Mouse (Mus musculus) heart, postnatal 10 days (tissue): ENCODE results near the gene Gm17657. TPM values are rescaled to one million over a fixed set of nuclear protein-coding genes. Genes with fewer than 3 reads are reported as not detected.

Experiments
- DNase-seq, 2 experiments: peaks; one replicate each; pipeline ENCODE4 v3.0.0; 2021
- intact Hi-C: fragments of 180-260 bp; cut with DNase I; formaldehyde crosslinking; loops from one replicate; pipeline ENCODE4 v1.15.1; 2025
- total RNA-seq, 2 experiments: library from RNA; stranded (reverse); gene quantifications; 2 replicates each; pipeline ENCODE4 v1.2.3; 2021

The Gm17657 gene
- total RNA-seq, result not detected

DNA sequence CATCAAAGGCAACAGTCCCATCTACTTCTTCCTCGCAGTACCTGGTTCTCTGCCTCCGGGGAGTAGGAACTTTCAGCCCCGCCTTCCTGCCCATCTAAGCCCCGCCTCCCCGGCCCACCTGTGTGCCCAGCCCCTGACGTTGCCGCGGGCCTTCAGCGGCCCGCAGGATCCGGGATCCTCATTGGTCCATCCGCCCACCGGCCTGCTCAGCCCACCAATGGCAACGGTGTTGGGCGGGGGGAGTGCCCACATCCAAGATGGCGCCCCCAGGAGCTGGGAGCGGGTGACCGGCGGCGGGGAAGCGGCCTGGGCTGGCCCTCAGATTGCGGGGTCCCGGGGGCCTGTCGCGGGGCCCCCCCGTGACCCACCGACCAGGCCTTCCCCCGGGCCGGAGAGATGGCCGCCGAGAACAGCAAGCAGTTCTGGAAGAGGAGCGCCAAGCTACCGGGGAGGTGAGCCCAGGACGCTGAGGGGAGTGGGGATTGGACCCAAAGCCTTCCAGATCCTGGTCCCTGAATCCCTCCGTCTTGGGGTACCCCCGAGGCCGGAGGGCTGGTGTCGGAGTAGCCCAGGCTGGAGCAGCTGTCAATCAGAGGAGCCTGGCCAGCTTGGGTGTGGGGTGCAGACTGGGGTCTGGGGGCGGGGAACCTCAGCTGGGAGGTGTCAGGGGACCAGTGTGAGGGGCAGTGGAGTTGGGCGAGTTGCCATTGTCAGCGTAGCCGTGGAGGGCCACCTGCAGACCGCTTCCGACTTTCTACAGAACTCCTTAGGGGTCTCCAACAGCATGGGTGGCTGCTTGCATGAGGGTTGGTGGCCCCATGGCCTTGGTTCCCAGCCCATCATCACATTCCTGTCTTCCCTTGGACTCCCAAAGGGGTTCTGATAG, at the start of gene Gm17657, which contains the start of gene Tbc1d22b:
Gm17657 (minus strand) TSS at position 96 of the 886 bp plus-strand sequence.
Tbc1d22b (plus strand) TSS at position 243 of the 886 bp plus-strand sequence.
- intact Hi-C loops, result no loop called here
- peak; percentile 94 for DNase-seq

DNA sequence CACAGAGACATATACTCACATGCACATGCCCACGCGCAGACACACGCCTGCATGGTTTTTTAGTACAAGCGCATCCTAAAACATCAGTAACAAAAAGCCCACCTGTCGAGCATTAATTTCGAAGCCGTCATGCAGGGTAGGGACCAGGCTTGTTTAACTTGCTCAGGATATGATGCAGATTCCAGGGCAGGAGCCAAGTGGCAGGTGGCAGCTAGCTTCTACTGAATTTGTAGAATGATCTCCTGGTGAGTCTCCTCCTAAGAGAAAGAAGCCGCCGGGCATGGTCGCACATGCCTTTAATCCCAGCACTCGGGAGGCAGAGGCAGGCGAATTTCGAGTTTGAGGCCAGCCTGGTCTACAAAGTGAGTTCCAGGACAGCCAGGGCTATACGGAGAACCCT, 49.6 kb upstream of the Gm17657 start:
- DNase-seq, result no peak
- intact Hi-C loops, result no loop called here

DNA sequence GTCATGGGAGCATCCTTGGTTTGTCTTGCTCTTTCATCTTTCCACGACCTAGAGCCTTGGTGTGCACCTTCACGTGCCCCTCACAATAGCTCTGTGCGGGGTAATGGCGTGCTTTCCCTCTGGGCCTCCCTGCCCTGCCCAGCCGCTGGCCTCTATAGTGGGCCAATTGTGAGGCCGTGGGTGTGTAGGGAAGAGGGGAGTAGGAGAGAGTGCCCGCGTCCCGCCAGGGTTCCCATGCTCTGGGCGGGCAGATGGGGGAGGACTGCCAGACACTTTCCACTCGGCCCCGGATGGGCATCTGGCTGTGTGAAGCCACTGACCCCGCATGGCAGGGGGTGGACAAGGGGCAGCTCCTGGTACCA, 47.3 kb upstream of the Gm17657 start:
- DNase-seq, result no peak
- intact Hi-C loops, result no loop called here

DNA sequence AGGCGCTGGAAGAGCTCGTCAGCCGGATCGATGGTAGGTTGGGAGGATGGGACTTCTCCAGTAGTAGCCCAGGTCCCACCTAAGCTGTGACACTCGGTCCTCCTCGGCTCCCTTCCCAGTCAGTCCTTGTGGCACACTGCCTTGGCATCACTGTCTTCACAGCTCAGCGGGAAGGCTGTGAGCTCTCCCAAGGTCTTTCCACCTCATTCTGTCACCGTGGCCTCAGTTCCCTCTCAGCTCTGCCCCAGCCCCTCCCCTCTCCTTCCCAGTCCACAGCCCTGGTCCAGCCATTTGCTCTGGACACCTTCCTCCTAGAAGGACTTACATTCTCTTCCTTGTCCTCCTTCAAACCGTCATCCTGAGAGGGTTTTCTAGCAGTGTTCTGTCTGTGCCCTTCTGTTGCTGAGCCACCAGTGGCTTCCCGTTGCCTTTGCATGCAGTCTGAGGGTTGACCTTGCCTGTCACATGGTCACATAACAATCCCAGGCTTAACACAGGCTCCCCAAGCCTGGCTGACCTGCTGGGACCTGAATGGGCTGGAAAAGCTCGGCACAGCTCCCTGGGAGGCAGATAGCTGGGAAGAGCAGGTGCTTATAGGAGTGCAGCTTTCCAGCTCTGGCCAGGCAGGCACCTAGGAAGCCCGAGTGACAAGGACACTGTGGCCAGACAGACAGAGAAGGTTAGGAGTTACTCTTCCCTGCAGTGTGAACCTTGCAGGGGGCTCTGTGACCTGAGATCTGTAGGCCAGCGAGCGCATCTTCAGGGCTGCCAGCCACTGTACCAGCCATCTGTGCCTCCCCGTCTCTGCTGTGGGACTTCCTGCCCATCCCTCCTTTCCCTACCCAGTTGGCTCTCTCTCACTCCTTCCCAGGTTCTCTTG, 46.7 kb upstream of the Gm17657 start:
- DNase-seq, result peak; percentile 23 to 42
- intact Hi-C loops, result no loop called here

DNA sequence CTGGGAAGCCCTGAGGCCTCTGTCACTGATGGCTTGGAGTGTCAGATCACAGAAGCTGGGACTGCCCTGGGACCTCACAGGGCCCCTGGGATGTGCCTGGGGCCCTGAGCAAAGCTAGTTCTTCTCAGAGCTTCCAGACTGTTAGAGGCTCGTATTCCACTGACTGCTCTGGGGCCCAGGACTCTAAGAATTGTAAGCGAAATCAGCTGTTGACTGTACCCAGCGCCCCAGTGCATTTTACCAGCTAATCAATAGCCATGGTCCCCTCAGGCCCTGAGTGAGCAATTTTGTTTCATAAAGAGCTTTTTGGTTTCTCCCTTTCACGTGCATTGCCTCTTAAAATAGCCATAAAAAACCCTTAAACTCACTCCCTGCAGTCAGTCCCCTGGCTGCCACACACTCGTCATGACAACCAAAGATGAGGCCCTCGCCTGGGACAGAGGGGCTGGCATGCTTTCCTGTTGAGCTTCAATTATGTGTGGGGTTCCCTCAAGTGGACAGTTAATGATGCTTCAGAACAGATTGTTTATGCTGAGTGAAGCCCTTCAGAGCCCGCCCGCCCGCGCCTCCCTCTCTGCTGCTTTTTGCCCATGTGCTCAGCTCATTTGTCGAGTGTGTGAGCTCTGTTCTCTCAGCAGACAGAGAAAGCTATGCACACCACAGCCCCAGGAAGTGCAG, 39.9 kb upstream of the Gm17657 start:
- DNase-seq, result no peak
- intact Hi-C loops, result no loop called here

DNA sequence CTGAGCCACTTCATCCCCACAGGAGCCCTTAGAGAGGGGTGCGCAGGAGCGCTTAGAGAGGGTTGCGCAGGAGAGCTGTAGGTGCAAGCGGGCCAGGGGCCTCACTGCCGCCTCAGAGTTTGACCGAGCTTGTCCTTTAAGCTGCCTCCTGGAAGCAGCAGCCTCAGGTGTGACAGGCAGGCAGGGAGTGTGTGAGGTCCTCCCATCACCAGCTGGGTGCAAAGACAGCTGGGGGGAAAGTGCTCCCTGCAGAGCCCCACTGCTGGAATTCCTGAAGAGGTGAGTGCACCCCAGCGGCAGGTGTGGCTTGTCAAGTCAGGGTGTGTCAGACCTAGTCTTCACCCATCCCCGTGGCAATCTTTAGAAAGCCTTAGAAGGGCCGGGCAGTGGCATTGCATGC, 37.5 kb upstream of the Gm17657 start:
- intact Hi-C loops, result no loop called here
- DNase-seq, result no peak

DNA sequence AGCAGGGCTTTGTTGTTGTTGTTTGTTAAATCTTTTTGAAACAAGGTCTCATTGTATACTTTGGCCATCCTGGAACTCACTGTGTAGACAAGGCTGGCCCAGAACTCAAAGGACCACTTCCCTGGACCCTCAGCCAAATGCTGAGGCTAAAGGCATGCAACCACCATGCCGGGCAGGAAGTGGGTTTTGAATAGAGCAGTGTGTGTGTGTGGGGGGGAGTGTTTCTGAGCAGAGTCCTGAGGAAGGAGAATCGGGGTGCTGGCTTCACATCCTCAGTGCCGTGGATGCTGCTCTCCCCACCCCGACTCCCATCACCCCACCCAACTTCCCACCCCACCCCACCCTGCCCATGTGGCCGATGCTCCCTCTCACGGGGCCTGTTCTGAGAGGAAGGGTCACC, 36.0 kb upstream of the Gm17657 start:
- intact Hi-C loops, result no loop called here

DNA sequence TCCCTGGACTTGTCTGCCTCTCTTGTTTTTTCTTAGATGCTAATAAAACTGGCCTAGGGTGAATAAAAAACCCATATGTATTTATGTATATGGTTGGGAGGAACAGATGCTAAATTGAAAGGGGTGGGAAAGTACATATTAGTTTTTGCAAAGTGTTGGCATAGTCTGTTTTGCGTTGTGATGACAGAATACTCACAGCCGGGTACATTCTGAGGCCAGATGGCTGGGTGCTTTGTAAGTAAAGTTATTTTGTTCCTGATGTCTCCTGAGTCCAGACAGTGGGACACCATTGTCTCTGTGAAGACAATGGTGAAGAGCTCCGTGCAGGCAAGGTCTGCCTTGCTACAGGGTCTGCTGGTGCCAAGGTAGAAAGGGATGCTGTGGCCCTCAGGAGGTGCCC, 35.3 kb upstream of the Gm17657 start:
- DNase-seq, result no peak
- intact Hi-C loops, result no loop called here

More for the DNA sequence above, 36.0 kb upstream of the Gm17657 start:
- no peak for DNase-seq

DNA sequence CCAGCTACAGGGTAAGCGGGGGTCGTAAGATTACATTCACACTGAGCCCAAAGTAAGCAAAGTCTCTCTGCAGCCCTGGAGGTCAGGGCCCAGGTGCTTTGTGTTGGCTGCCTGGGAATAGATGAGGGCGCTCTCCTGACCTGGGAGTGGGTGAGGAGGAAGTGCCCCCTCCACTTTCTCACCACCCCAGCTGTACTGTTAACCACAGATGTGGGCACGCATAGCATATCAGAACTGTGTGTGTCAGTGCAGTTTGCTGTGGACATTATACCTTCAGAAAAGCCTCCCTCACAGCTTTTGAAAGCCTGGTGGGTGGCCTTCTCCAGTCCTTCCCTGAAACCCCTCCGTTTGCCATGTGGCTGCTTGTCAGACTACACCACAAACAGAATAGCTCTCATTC, 34.9 kb upstream of the Gm17657 start:
- intact Hi-C loops, result no loop called here
- no peak for DNase-seq

DNA sequence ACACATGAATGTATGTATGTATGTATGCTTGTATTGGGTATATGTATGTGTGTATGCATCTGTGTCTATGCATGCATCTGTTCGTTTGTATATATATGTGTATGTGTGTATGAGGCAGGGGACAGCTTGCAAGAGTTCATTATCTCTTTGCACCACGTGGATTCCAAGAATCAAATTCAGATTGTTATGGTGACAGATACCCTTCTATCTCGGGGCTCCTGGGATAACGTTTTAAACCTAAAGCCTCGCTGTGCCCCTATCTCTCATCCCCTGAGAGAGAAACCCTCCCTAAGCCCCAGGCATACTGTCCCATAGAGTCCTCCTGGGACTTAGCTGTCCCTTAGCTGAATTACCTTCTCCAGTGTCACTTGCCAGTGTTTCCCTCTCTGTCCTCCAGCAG, 34.1 kb upstream of the Gm17657 start:
- DNase-seq, result no peak
- intact Hi-C loops, result no loop called here

DNA sequence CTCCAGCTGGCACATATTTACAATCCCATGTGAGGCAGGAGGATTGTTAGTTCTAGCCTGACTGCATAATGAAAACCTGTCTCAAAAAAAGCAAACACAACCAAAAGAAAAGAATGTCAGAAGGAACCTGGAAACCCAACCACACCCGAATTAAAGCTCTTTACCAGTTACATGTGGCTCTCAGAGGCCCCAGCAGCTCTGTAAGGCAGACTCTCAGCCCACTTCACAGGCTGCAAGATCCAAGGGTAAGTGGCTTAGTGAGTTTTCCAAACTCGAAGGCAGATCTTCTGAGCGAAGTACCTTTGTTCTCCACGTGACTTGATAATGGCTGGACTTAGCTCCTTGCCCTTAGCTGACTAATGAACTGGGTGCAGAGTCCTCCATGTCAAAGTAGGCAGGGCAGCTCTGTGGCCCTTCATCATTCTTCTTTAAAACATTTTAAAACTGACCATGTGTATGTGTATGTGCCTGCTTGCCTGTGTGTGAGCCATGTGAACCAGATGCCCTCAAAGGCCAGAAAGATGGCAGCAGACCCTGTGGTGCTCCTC, 30.2 kb upstream of the Gm17657 start:
- intact Hi-C loops, result no loop called here

DNA sequence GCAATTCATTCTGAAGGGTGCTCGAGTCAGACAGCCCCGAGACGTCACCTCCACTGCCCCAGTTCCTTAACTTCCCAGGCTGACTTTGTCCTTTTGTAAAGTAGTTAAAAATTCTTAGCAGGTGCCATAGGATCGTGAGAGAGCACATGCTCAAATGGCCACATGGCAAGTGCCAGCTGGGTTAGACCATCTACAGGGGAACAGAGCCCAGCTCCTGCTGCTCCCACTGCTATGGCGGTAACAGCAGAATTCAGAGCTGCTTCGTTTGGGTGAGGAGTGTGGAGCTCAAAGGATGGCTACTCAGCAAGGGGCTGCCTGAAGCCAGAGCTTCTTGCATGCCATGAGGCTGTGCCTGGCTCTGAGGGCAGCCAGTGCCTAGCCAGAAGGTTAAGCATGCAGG, 20.4 kb upstream of the Gm17657 start:
- intact Hi-C loops, result no loop called here
- no peak for DNase-seq

More for the DNA sequence above, 30.2 kb upstream of the Gm17657 start:
- no peak for DNase-seq

DNA sequence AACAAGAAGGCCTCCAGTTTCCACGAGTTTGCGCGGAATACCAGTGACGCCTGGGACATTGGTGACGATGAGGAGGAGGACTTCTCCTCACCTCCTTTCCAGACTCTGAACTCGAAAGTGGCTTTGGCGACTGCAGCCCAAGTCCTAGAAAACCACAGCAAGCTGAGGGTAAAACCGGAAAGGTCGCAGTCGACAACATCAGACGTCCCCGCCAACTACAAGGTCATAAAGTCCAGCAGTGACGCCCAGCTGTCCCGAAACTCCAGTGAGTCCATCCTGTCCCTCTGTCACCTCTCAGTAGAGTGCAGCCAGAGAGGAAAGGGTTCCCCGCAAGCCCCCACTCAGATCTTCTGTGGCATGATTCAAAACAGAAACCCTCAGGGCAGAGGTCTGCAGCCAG, 19.0 kb upstream of the Gm17657 start:
- no peak for DNase-seq
- intact Hi-C loops, result no loop called here

DNA sequence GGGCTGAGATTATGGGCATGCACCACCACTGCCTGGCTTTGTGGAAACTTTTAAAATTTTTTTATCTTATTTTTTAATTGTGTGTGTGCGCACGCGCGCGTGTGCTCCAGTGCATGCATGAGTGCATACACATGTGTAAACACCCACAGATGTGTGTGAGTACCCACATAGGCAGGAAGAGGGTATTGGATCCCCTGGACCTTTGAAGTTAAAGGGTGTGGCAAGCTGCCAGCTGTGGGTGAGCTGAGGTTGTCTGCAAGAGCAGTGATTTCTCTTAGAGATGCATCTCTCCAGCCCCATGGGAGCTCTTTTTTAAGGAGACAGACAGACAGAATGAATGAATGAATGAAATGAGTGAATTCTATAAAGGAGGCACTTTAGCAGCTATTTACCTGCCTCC, 16.1 kb upstream of the Gm17657 start:
- no peak for DNase-seq
- intact Hi-C loops, result no loop called here

DNA sequence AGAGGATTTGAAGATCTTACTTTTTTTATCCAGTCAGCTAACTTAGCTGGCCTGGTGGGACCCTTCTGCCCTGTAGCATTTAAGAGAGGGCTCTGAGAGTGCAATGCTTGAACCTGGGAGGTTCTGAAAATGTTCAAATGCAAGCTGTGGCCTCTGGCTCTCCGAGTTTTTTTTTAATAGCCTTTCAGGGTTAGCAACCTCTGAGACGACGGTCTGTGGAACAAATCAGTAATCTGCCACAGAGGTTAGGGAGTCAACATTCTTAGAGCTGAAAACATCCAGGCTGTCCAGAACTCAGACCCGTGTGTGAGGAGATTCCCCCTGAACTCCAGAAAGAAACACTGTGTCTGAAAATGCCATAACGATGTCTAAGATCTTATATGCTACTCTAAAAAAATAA, 9.0 kb upstream of the Gm17657 start:
- no peak for DNase-seq
- intact Hi-C loops, result no loop called here

DNA sequence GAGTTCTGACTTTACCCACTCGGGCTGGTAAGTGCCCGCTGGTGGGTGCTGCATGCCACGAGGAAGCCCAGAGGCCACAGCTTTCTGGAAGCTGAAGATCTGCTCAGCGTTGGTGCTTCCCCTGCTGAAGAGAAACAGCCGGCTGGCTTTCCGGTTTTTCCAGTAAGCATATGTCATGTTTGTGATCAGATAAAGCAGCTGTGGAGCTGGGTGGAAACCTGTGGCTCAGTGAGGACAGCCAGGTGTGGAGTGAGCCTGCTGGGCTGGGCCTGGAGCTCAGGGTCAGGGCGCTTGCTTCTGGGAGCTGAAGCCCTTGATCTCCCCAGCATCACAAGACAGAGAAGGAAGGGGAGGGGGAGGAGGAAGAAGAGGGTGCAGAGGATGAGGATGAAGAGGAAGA, 7.5 kb upstream of the Gm17657 start:
- intact Hi-C loops, result no loop called here
- DNase-seq, result no peak

DNA sequence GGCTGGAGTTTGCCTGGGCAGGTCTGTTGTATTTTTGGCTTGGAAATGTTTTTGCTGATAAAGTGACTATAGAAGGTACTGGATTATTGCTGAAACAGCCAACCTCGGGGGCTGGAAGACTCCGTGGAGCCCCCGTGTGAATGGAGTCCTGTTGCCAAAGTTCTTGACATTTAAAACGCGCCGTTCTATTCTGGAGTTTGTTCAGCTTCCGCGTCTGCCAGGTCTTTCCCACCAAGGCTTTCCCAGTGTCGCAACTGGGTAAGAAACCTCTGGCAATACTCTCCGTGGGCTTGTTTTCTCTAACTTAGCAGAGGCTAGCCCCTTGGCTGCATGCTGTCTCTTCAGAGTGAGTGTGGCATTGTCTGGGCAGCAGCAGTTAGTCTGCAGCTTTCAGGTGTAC, 7.0 kb upstream of the Gm17657 start:
- peak; percentile 33 to 36 for DNase-seq
- intact Hi-C loops, result no loop called here

DNA sequence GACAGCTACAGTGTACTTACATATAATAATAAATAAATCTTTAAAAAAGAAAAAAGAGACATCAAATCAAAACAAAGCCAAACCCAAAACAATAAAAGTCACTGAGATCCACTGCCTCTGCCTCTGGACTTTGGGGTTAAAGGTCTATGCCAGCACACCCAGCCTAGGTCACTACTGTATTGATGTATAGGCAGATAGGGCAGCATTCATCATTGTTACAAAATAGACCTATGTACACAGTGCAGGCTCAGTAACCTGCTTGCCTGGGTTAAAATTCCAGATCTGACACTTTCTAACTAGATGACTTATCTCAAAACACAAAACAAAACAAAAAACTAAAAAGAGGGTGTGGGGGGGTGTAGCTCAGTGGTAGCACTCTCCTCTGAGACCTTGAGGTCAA, 4.7 kb upstream of the Gm17657 start:
- DNase-seq, result no peak
- intact Hi-C loops, result no loop called here

DNA sequence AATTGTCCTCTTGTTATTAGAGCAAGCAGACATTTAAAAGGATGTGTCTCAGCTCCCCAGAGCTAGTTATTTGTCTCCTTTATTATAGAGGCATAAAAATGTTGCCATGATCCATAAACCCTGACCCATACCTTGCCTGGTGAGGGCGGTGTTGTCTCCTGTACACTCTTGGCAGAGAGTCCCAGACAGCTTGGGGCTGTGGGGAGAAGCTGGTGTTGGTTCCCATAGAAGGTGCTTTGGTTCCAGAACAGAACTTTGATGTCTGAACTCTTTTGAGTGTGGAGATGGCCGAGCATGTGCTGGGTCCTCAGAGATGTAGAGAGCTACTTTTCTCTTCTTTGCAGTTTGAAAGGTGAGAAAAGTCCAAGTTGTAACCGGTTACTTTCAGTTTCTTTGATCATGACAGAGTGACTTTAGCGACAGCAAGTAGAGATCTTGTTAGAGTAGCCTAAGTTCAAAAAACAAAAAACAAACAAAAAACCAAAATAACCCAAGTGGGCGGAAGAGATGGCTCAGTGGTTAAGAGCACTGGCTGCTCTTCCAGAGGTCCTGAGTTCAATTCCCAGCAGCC, 2.8 kb upstream of the Gm17657 start, which contains the start of gene Tmem217:
Tmem217 (minus strand) TSS at position 224 of the 571 bp plus-strand sequence.
- DNase-seq, result no peak
- intact Hi-C loops, result no loop called here

DNA sequence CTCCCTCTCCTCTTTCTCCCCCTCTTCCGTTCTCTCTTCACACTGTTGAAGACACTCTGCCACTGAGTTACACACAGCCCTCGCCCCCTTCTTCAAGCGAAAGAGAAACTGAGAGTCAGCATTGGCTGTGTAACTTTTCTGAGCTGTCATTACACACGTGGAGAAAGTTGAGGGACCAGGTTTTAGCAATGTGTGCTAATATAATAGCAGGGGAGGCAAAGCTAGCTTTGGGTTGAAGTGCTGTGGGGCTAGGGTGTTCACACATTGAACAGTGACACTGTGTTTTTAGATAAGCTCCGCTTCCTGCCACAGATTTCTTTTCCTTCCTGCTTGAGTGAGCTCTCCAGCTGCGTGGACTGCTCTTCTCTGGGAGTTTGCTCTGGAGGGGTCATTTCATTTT, 1.6 kb upstream of the Gm17657 start:
- intact Hi-C loops, result no loop called here
- DNase-seq, result peak in 1 of 2 experiments; percentile 19
